Mouse (Mus musculus) thymus, postnatal 10 days (tissue): ENCODE measurements around the gene Eps8l2.

Experiments used
- DNase-seq, 2 experiments: peaks; one replicate each; pipeline ENCODE4 v3.0.0; 2021; ENCODE audit warnings: low spot score in 2 of 2

Eps8l2 gene

GRCm38 (mm10) chr7:141328373-141328990, 10.2 kb upstream of the Eps8l2 start:
- DNase-seq = no peak

GRCm38 (mm10) chr7:141330706-141331105, 8.0 kb upstream of the Eps8l2 start:
- no peak for DNase-seq

- no peak for DNase-seq
Measured at GRCm38 (mm10) chr7:141331990-141332389, 6.7 kb upstream of the Eps8l2 start.

GRCm38 (mm10) chr7:141335044-141335579, 3.6 kb upstream of the Eps8l2 start:
- no peak for DNase-seq

GRCm38 (mm10) chr7:141335682-141336081, 3.0 kb upstream of the Eps8l2 start:
- DNase-seq = no peak

GRCm38 (mm10) chr7:141336296-141336695, 2.4 kb upstream of the Eps8l2 start:
- DNase-seq = no peak

- DNase-seq = no peak
Measured at GRCm38 (mm10) chr7:141337716-141338416, 814 bp upstream of the Eps8l2 start.

- no peak for DNase-seq
Measured at GRCm38 (mm10) chr7:141339215-141339920, 688 bp downstream of the Eps8l2 start.

- DNase-seq = no peak
Measured at GRCm38 (mm10) chr7:141340023-141340422, 1.3 kb downstream of the Eps8l2 start.

GRCm38 (mm10) chr7:141340476-141340875, 1.8 kb downstream of the Eps8l2 start:
- no peak for DNase-seq

GRCm38 (mm10) chr7:141341689-141342226, 3.1 kb downstream of the Eps8l2 start:
- no peak for DNase-seq

- DNase-seq = no peak
Measured at GRCm38 (mm10) chr7:141343230-141343629, 4.5 kb downstream of the Eps8l2 start.

GRCm38 (mm10) chr7:141343696-141344095, 5.0 kb downstream of the Eps8l2 start:
- no peak for DNase-seq

- DNase-seq = no peak
Measured at GRCm38 (mm10) chr7:141344787-141345186, 6.1 kb downstream of the Eps8l2 start.

- DNase-seq = no peak
Measured at GRCm38 (mm10) chr7:141351061-141351460, 12.4 kb downstream of the Eps8l2 start.

GRCm38 (mm10) chr7:141355051-141355450, 16.4 kb downstream of the Eps8l2 start:
- no peak for DNase-seq

- no peak for DNase-seq
Measured at GRCm38 (mm10) chr7:141355626-141356326, 17.1 kb downstream of the Eps8l2 start.

- DNase-seq = no peak
Measured at GRCm38 (mm10) chr7:141356971-141357370, 18.3 kb downstream of the Eps8l2 start.

GRCm38 (mm10) chr7:141361510-141361909, 22.8 kb downstream of the Eps8l2 start:
- DNase-seq = peak in 1 of 2 experiments; percentile 19

- peak; percentile 41 to 67 for DNase-seq
Measured at GRCm38 (mm10) chr7:141363106-141363751, 24.5 kb downstream of the Eps8l2 start.

GRCm38 (mm10) chr7:141363752-141364125, 25.1 kb downstream of the Eps8l2 start:
- DNase-seq = no peak
